Mouse (Mus musculus): ENCODE measurements around the gene Irx5. TPM values are rescaled to one million over a fixed set of nuclear protein-coding genes. Genes with fewer than 3 reads are reported as not detected.

The Irx5 gene
- polyA plus RNA-seq (2017; shearing (Covaris generic)), result not detected

GRCm38 (mm10) chr8:92357398-92357981, at the start of gene Irx5:
Gene Irx5, plus strand, starts transcription at chr8:92357625.

